Mouse (Mus musculus) liver, embryonic 14.5 days (tissue): ENCODE measurements at regions not wholly inside any gene's neighbourhood (a gene's known extent, or its start where the extent isn't known, plus 50 kb on each side); places are given as distances from the start of the nearest gene placed in this dataset.

Source experiments
- CTCF ChIP-seq: IDR thresholded peaks from 2 replicates; pipeline ENCODE4 v1.5.1; 2016; ENCODE audit warnings: antibody characterized with exemption, low read depth, control low read depth
- EP300 ChIP-seq: IDR thresholded peaks from 2 replicates; pipeline ENCODE4 v1.6.1; 2016; ENCODE audit warnings: antibody characterized with exemption, low read depth

- TF ChIP-seq CTCF (no peak), EP300 (no peak)
These were observed 82.1 kb upstream of the Sh3bp4 start for GRCm38 (mm10) chr1:88988011-88988695.
